Mouse (Mus musculus): ENCODE measurements at regions not wholly inside any gene's neighbourhood (a gene's known extent, or its start where the extent isn't known, plus 50 kb on each side); places are given as distances from the start of the nearest gene placed in this dataset.
A peak's percentile ranks its signal among the peaks of the same experiment; 100 is the strongest.

- ATAC-seq (replicated peaks; ENCODE audit: low read depth, poor library complexity, severe bottlenecking), result no peak
These were observed 718.9 kb downstream of the Dach1 start for GRCm38 (mm10) chr14:97450525-97451235.

GRCm38 (mm10) chr14:97448617-97449016 lies 720.9 kb downstream of the Dach1 start:
- no peak for ATAC-seq (replicated peaks; ENCODE audit: low read depth, poor library complexity, severe bottlenecking)

- ATAC-seq (replicated peaks; ENCODE audit: low read depth, poor library complexity, severe bottlenecking), result peak; percentile 95
These were observed 722.8 kb downstream of the Dach1 start for GRCm38 (mm10) chr14:97446793-97447192.

GRCm38 (mm10) chr14:97440326-97440725 lies 729.2 kb downstream of the Dach1 start:
- ATAC-seq (replicated peaks; ENCODE audit: low read depth, poor library complexity, severe bottlenecking), result no peak

GRCm38 (mm10) chr14:97435453-97436233 lies 733.9 kb downstream of the Dach1 start:
- ATAC-seq (replicated peaks; ENCODE audit: low read depth, poor library complexity, severe bottlenecking), result 0 out of 2 replicates have a peak, but pooled peaks have one; percentile 36

- ATAC-seq (replicated peaks; ENCODE audit: low read depth, poor library complexity, severe bottlenecking), result no peak
These were observed 738.3 kb downstream of the Dach1 start for GRCm38 (mm10) chr14:97431221-97431620.

GRCm38 (mm10) chr14:97403176-97403795 lies 766.3 kb downstream of the Dach1 start:
- peak; percentile 52 for ATAC-seq (replicated peaks; ENCODE audit: low read depth, poor library complexity, severe bottlenecking)

- no peak for ATAC-seq (replicated peaks; ENCODE audit: low read depth, poor library complexity, severe bottlenecking)
These were observed 773.2 kb downstream of the Dach1 start for GRCm38 (mm10) chr14:97396385-97396784.

- no peak for ATAC-seq (replicated peaks; ENCODE audit: low read depth, poor library complexity, severe bottlenecking)
These were observed 773.7 kb downstream of the Dach1 start for GRCm38 (mm10) chr14:97395750-97396377.

GRCm38 (mm10) chr14:97389005-97389404 lies 780.6 kb downstream of the Dach1 start:
- ATAC-seq (replicated peaks; ENCODE audit: low read depth, poor library complexity, severe bottlenecking), result 0 out of 2 replicates have a peak, but pooled peaks have one; percentile 29

- peak; percentile 78 for ATAC-seq (replicated peaks; ENCODE audit: low read depth, poor library complexity, severe bottlenecking)
These were observed 789.4 kb downstream of the Dach1 start for GRCm38 (mm10) chr14:97380131-97380530.

- ATAC-seq (replicated peaks; ENCODE audit: low read depth, poor library complexity, severe bottlenecking), result no peak
These were observed 812.6 kb downstream of the Dach1 start for GRCm38 (mm10) chr14:97356915-97357314.

- peak; percentile 22; the same call in 1 of the 2 replicates for ATAC-seq (replicated peaks; ENCODE audit: low read depth, poor library complexity, severe bottlenecking)
These were observed 821.6 kb downstream of the Dach1 start for GRCm38 (mm10) chr14:97347970-97348369.

GRCm38 (mm10) chr14:97331388-97331787 lies 812.5 kb upstream of the Klhl1 start:
- ATAC-seq (replicated peaks; ENCODE audit: low read depth, poor library complexity, severe bottlenecking), result no peak

- no peak for ATAC-seq (replicated peaks; ENCODE audit: low read depth, poor library complexity, severe bottlenecking)
These were observed 811.1 kb upstream of the Klhl1 start for GRCm38 (mm10) chr14:97329979-97330378.

GRCm38 (mm10) chr14:97293109-97293508 lies 774.2 kb upstream of the Klhl1 start:
- ATAC-seq (replicated peaks; ENCODE audit: low read depth, poor library complexity, severe bottlenecking), result no peak

GRCm38 (mm10) chr14:97287447-97287846 lies 768.5 kb upstream of the Klhl1 start:
- 0 out of 2 replicates have a peak, but pooled peaks have one; percentile 47 for ATAC-seq (replicated peaks; ENCODE audit: low read depth, poor library complexity, severe bottlenecking)

- ATAC-seq (replicated peaks; ENCODE audit: low read depth, poor library complexity, severe bottlenecking), result no peak
These were observed 739.6 kb upstream of the Klhl1 start for GRCm38 (mm10) chr14:97258461-97258860.
